Mouse (Mus musculus) leukemia stem cell, adult 10-12 weeks (primary cell): ENCODE data around the gene Slc25a21. TPM values are rescaled to one million over a fixed set of nuclear protein-coding genes. Genes with fewer than 3 reads are reported as not detected.

Source experiments
- polyA plus RNA-seq: library from polyadenylated mRNA; stranded (reverse); fragments of >175 nt; gene quantifications from 2 replicates; pipeline ENCODE4 v1.2.3, GENCODE M21; 2012; ENCODE audit warnings: low replicate concordance

Slc25a21 gene
- 21.7 and 23.6 TPM in 2 replicates for polyA plus RNA-seq

DNA sequence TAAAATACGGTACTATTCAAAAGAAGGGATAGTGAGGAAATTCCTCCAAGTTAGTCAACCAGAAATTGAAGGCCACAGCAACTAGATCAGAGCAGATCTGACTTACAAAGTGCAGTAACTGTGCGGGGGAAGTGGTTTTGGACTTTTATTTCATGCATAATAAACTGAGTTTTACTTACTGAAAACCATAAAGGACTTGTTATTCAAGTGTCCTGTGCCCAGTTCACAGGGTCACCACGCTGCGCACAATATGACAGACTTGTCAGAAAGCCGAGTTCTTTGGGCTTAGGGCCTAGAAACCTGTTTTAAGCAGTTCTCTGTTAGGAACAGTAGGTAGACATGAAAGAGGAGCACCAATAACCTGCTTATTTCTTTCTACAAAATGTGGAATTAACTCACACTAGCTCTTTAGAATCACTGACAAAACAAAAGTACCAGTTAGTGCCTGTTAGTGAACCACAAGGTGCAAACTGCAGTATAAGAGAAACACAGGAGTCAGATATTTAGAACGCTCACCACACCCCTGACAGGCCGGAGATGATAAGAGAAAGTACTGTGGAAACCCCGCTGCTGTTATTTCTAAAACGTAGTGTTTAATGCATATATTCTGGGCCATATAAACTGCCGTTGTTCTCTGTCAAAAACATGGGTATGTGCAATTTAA, at the start of gene Slc25a21:
Gene Slc25a21 (minus strand): TSS at position 110 of the 664 bp plus-strand sequence.

DNA sequence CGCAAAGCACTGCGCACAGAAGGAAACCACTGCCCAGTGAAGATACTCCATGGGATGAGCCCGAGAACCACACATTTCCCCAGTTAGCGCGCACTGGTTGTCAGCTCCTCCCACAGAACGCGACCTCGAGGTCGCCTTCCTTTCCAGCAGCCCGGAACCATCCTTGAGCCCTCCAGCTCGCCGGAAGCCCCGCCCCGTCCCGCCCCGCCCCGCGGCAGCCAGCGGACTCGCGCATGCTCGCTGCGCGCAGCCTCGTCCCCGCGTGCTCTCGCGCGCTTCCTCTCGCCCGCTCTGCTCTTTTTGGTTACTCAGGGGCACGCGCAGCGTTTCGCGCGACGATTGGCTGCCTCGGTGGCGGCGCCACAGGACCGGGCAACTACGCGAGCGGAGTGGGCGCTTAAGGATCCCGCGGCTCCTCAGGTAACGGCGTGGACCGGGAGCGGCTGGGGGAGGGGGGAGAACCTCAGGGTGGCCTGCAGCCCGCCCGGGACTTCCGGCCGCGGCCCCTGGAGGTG, 33.0 kb upstream of the Slc25a21 start, which contains the start of the genes Prps1l3 and Mipol1:
Gene Prps1l3 (plus strand): TSS at position 221 of the 515 bp plus-strand sequence.
Gene Mipol1 (plus strand): TSS at position 236 of the 515 bp plus-strand sequence.

DNA sequence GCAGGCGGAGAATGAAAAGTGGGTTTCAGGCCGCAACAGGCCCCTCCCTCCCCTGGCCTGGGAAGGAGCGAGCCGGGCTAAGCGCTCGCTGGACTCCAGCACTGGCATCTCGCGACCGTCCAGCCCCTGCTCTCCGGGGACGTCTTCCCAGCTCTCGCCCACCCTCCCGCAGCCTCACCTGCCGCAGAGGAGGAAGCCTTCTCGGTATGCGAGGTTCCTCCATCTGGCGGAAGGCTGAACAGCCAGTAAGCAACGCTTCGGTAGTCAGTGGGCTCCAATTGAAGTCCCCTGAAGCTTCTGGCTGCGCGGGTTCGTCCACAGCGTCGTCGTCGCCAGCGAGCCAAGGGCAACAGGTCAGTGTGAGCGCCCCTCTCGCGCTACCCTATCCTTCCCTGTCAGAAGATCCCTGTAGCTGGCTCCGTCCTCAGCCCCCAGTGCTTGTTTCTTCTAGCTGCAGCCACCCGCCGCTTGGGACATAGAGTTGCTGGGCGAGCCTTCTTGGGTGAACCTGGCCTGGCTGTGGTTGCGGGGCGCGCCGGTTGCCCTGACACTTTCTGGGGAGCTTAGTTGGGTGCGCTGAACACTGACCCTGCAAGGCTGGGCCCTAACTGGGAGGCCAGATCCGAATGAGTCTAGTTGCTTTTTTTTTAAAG, 505.7 kb downstream of the Slc25a21 start, which contains the start of gene Pax9:
Gene Pax9 (plus strand): TSS at position 341 of the 653 bp plus-strand sequence.

Other genes with a start within 250 kb of the Slc25a21 start
- 13.3 and 18.8 TPM in 2 replicates for gene Prps1l3, start 32.9 kb upstream of the Slc25a21 start, polyA plus RNA-seq
- gene Mipol1, start 33.0 kb upstream of the Slc25a21 start, polyA plus RNA-seq, result 0.78 and 1.5 TPM in 2 replicates